Mouse (Mus musculus) layer of hippocampus, adult 2 months (tissue): ENCODE results near the gene Pde4d. TPM values are rescaled to one million over a fixed set of nuclear protein-coding genes. Genes with fewer than 3 reads are reported as not detected.

ENCODE experiments used
- DNase-seq, 2 experiments: peaks; one replicate each; pipeline ENCODE4 v3.0.0; 2022; ENCODE audit warnings: low spot score in 2 of 2
- H3K27ac ChIP-seq: fragments of 200-600 bp; 2 replicates; pipeline ENCODE4 v1.8.1; 2022
- H3K4me3 ChIP-seq: fragments of 200-600 bp; 2 replicates; pipeline ENCODE4 v1.8.1; 2022; ENCODE audit warnings: mild to moderate bottlenecking
- CTCF ChIP-seq: fragments of 200-600 bp; conservative IDR thresholded peaks from 2 replicates; pipeline ENCODE4 v1.8.1; 2022; ENCODE audit warnings: antibody characterized with exemption, mild to moderate bottlenecking, moderate library complexity
- total RNA-seq, 2 experiments: library from RNA; stranded (reverse); gene quantifications; 2 replicates each; pipeline ENCODE4 v1.2.3; 2021

Pde4d gene
- total RNA-seq, 2 experiments from 2014 or later: 72.2 to 73.8 TPM

DNA sequence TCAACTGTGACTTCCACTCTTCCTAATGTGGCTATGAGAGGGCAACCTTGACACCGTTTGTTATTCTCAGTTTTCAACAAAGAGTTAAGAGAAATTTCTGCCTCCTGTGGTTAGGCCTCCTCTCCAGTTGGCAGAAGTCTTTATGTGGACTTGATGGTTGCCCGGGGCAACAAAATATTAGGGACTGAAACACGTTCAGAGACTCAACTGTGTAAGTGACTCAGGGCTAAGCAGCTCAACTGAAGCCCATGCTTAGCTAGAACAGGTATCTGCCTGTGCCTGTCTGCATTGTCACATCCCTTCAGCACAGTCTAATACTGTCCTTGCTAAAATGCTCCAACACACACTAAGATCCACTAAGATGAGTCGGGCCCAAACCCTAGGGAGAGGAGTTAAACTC is 1339.4 kb downstream of the Pde4d start:
- TF ChIP-seq CTCF: no peak

DNA sequence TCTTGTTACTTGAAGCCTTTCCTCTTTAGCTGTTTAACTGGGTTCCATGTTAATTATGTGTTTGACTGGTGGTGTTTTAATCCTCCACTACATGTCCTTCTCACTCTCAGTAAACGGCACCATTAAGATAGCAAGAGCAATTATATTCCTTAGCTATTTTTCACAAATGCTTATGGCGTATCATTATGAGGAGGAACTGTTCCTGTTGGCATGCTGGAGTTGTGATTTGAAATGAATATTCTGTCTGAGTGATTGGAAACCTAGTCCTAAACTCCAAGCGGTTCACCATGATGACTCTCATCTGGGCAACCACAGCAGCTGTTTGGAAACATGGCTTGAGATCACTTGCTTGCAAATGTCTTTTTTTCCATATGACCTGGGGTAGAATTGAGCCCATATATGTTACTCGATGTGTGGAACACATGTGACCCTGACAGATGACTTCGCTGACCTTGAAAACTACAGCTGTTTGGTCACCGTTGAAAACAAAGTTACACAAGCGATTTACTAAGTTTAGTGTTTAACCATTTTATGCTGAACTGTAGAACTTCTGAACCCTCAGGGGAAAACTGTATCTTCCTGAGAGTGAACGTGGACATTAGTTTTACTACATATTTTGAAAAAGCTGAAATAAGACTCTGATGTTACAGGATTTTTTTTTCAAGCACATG is 1340.4 kb downstream of the Pde4d start:
- TF ChIP-seq CTCF: no peak
- Histone ChIP-seq H3K4me3 (no peak overlapping the region), H3K27ac (no peak overlapping the region)
- no peak for DNase-seq

More for the DNA sequence above, 1339.4 kb downstream of the Pde4d start:
- Histone ChIP-seq H3K27ac (no peak overlapping the region), H3K4me3 (no peak overlapping the region)
- DNase-seq: no peak

DNA sequence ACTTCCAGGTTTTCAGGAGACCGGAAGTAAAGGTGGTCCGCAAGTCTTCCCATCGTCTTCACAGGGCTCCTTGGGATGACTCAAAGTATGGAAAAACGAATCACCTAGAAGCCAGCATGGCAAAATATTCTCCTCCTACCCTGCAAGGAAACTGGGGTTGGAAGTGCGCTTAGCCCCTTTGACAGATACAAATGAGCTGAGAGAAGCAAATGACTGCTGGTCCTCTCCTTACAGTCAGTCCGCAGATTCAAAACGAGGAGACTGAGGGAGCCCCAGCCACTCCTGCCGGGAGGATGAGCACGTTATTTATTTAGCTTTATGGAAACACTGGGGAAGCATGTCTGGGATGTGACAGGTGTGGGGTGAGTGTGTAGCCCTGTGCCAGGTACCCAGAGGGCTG is 1344.2 kb downstream of the Pde4d start:
- no peak for TF ChIP-seq CTCF
- no peak for DNase-seq
- Histone ChIP-seq H3K27ac (no peak overlapping the region), H3K4me3 (no peak overlapping the region)

DNA sequence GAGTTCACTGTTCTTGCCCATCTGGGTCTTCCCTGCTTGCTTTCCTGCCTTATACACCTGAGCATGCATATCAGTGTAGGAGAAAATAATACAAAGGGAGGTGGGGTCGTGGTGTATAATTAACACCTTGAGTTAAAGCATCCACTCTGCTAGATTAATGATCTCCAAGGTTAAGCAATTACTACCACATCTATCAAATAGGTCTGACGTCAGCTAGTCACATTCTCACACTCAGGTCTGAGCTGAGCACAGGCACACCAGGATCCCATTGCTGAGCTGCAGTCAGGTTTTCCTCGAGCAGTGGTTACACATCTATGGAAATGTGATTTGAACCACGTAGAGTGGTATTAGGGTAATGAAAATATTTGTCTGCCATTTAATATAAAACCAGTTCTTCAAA is 1348.9 kb downstream of the Pde4d start:
- DNase-seq: no peak
- no peak for TF ChIP-seq CTCF
- Histone ChIP-seq H3K4me3 (no peak overlapping the region), H3K27ac (no peak overlapping the region)

DNA sequence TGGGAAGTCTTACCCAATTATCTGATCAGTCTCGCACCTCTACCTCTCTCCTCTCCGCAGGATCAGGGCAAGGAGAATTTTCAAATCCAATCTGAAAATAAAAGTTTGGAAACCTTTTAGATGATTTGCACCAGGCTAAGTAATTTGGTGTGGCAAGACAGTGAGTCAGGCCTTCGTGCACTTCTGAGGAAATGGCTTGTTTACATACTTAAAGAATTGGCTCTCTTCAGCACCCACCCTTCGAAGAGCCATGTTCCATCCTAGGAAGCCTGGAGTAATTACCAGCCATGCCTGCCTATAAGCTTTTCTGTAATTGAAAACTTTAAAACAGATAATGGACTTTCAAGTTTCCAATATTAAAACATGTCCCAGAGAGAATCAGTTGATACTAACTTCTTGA is 1352.5 kb downstream of the Pde4d start:
- H3K27ac ChIP-seq: no peak overlapping the region
- no peak for TF ChIP-seq CTCF
- no peak for DNase-seq
- H3K4me3 ChIP-seq: no peak overlapping the region

DNA sequence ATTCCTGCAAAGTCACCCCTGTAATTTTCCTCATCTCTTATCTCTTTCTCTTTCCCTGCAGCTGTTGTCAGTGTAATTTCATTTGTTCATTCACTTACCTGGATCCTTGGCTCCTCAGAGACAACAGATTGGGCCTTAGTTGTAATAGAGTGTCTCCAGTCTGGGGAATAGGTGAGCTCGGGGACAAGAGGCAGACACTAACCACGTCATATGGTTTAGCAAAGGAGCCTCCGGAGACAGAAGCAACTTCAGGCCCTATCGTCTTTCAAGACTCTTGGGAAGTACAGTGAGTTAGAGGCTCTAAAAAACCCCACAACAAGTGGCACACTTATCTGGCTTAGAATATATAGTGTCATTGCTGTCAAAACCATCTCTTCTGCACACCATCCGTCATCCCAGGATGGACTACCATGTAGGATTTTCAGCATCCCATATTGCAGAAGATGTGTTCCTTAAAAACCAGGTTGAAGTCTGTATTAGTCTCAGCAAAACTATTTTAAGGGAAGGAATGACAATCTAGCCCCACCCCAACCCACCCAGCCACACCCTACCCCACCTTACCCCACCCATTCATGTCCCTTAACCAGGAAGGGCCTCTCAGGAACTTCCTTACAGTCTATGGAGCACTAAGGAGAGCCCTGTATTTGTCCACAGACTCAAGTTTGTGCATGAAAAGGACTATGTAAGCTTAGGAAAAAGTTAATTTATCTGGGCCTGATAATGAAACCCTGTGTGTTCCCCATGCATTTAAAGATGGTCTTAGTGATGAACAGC is 1356.6 kb downstream of the Pde4d start:
- H3K4me3 ChIP-seq: no peak overlapping the region
- no peak overlapping the region for H3K27ac ChIP-seq
- no peak for TF ChIP-seq CTCF
- no peak for DNase-seq

DNA sequence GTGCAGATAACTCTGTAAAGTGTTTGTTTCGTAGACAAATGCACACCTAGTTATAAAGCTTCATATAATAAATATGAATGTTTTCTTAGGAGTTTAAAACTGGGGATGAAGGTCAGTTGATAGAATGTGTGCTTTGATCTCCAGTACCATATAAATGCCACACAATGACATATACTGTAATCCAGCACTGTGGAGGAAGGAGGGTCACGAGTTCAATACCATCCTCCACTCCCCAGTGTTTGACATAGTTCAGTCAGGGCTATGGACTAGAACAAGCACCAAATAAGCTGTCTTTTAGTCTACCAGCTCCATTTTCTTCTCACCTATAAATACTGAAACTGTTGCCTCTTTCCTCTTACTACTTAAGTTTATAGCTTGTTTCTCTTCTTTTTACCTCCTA is 1357.3 kb downstream of the Pde4d start:
- Histone ChIP-seq H3K4me3 (no peak overlapping the region), H3K27ac (no peak overlapping the region)
- TF ChIP-seq CTCF: no peak
- DNase-seq: no peak

DNA sequence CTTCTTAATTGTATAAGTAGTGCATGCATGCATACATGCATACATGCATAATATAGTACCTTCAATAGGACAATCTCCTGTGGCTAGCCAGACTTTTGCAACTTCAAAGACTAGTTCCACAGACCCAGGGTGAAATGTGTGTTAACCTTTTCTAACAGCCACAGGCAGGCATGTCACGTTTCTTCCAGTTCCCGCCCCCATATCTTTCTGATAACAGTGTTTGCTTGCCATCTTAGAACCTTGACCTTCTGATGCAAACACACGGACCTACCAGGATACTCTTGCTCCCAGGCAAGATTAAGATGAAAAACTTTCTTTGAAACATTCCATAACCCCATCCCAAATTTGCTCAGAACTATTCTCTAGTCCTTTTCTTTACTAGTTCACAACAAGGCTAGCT is 1357.7 kb downstream of the Pde4d start:
- Histone ChIP-seq H3K4me3 (no peak overlapping the region), H3K27ac (no peak overlapping the region)
- no peak for TF ChIP-seq CTCF
- no peak for DNase-seq

DNA sequence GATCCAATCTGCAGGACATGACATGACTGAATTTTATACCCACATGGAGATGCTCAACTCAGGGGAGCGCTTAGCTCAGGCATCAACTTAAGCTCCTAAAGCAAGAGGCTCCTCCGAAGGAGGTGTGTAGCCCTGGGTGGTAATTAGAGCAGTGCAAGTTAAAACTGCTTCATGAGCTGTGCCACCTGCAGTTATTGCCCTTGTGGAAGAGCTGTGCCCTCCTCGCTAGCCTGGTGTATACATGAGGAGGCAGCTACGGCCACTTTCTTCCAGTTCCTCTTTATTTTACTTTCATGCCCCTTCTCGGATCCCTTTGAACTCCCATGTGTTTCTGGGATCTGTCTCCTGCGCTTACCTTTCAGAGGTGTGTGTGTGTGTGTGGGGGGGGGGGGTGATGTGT is 1358.3 kb downstream of the Pde4d start:
- TF ChIP-seq CTCF: no peak
- Histone ChIP-seq H3K4me3 (no peak overlapping the region), H3K27ac (no peak overlapping the region)
- no peak for DNase-seq

DNA sequence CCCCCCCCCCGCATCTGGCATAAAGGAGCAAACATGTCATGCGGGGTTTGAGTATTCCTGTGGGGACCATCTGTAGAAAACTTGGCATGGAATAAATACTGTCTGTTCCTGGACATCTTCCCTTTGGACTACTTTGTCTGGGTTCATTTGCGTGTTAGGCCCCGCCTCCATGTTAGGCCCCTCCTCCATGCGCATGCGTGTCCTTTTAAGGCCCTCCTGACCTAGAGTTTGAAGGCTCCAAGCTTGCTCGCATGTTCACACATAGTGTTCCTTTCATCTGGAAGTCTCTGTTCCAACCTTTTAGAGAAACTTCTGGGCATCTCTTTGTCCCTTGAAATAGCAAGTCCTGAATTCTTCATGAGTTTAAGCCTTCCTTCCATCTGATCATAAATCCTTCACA is 1359.2 kb downstream of the Pde4d start:
- Histone ChIP-seq H3K4me3 (no peak overlapping the region), H3K27ac (no peak overlapping the region)
- no peak for TF ChIP-seq CTCF
- DNase-seq: no peak

DNA sequence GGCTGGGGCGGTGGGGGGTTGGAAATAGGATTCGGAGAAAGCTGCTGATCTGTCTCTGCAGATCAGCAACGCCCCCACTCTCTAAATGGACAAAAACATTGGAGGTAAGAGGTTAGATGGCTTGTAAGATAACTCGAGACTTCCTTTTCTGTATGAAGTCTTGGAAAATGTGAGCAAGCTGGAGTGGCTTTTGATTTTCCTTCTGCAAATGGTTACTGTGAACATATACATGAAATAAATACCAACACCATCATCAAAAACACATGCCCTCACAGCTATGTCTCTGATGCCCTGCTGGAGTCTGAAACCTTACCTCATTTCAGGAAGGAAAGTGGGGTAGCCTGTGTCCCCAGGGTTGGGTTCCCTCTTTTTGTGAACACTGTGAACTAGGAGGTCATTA is 1359.9 kb downstream of the Pde4d start:
- TF ChIP-seq CTCF: no peak
- DNase-seq: no peak
- Histone ChIP-seq H3K27ac (no peak overlapping the region), H3K4me3 (no peak overlapping the region)

DNA sequence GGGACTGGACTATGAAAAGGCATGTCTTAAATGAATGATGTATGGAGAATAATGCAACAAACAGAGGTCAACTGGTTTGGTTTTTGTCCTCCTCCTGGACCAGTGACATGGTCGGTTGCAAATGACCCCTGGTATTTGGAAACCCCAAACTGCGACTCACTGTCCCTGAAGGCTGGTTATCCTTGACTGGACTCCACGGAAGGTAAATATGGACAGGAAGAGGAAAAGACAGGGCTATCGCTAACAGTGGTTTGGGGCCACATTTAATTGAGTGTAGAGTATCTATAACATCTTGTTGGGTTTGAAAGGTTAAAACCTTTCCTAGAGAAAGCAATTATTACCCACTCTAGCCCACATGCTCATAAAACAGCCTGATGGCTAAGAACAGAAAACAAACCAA is 1364.2 kb downstream of the Pde4d start:
- no peak for TF ChIP-seq CTCF
- Histone ChIP-seq H3K4me3 (no peak overlapping the region), H3K27ac (no peak overlapping the region)
- no peak for DNase-seq

DNA sequence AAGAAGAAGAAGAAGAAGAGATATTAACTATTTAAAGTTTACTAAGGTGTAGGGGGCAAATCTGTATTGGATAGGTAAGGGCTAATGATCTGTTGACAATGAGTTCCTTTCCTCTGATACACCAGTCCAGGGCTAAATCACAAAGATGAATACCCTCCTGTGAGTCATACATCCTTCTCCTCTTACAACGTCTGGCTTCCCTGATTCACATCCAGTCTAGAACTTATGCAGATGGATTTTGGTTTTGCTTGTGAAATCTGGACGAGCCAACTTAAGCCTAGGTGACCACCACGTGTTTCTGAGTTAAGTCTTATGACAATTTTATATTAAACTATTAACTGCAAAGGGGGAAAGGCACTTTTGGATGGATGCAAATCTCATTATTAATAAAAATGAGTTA is 1369.3 kb downstream of the Pde4d start:
- DNase-seq: no peak
- no peak overlapping the region for H3K4me3 ChIP-seq
- H3K27ac ChIP-seq: no peak overlapping the region
- no peak for TF ChIP-seq CTCF

DNA sequence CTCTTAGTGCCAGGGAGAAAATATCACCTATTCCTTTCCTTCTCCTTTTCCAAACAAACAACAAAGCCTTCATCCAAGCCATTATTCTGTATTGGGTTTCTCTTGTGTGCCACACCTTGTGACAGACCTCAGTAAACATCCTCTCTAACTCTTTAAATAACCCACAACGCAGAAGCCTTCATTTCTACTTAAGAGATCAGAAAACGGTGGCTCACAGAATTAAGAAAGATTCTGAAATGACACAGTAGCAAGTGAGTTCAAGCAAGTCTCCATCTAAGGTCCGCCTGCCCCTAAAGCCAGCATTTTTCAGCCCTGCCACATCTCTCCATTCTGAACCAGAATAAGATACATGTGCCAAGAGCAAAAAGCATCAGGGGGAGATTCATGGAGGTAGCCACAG is 1370.4 kb downstream of the Pde4d start:
- H3K27ac ChIP-seq: no peak overlapping the region
- no peak overlapping the region for H3K4me3 ChIP-seq
- no peak for TF ChIP-seq CTCF
- no peak for DNase-seq
